Mouse (Mus musculus): ENCODE measurements around the gene Fam3b. TPM values are rescaled to one million over a fixed set of nuclear protein-coding genes. Genes with fewer than 3 reads are reported as not detected.

Gene Fam3b
- polyA plus RNA-seq, 1 experiment from 2014 or later = not detected

- no peak overlapping the region for H3K4me3 ChIP-seq (ENCODE audit: low read depth, low read length)
- no peak overlapping the region for H3K4me2 ChIP-seq (ENCODE audit: low read depth)
- H3K9me3 ChIP-seq (ENCODE audit: control insufficient read depth, low read length) = no peaks in the 10 kb centered on the region
- no peak overlapping the region for H3K9ac ChIP-seq (ENCODE audit: low read length)
- H3K27me3 ChIP-seq (ENCODE audit: control insufficient read depth, insufficient read depth, low read length) = no peaks in the 10 kb centered on the region
- no peaks in the 10 kb centered on the region for H3K36me3 ChIP-seq (ENCODE audit: control insufficient read depth, insufficient read depth, low read length)
- 90% methylated on average over 1 of the region's 1 CpGs for WGBS
- DNase-seq (ENCODE audit: low spot score) (no peak), ATAC-seq (ENCODE audit: insufficient read depth, low FRiP score, low TSS enrichment) (no peak)
- no peak overlapping the region for H3K27ac ChIP-seq (ENCODE audit: low read depth, low read length)
- H3K4me1 ChIP-seq (ENCODE audit: control insufficient read depth, insufficient read depth, low read length) = no peaks in the 10 kb centered on the region
These were observed 91.0 kb downstream of the Fam3b start for GRCm38 (mm10) chr16:97423627-97424026.

GRCm38 (mm10) chr16:97421671-97422070, 92.9 kb downstream of the Fam3b start:
- no peaks in the 10 kb centered on the region for H3K27me3 ChIP-seq (ENCODE audit: control insufficient read depth, insufficient read depth, low read length)
- no peak overlapping the region for H3K4me3 ChIP-seq (ENCODE audit: low read depth, low read length)
- H3K27ac ChIP-seq (ENCODE audit: low read depth, low read length) = no peak overlapping the region
- no peaks in the 10 kb centered on the region for H3K4me1 ChIP-seq (ENCODE audit: control insufficient read depth, insufficient read depth, low read length)
- H3K9ac ChIP-seq (ENCODE audit: low read length) = no peak overlapping the region
- DNase-seq (ENCODE audit: low spot score) = no peak
- WGBS = 90% methylated on average over 6 of the region's 6 CpGs
- H3K36me3 ChIP-seq (ENCODE audit: control insufficient read depth, insufficient read depth, low read length) = no peaks in the 10 kb centered on the region
- no peaks in the 10 kb centered on the region for H3K9me3 ChIP-seq (ENCODE audit: control insufficient read depth, low read length)
- no peak overlapping the region for H3K4me2 ChIP-seq (ENCODE audit: low read depth)
- ATAC-seq (ENCODE audit: insufficient read depth, low FRiP score, low TSS enrichment) = no peak

Other genes with a start within 250 kb of the Fam3b start
- gene Bace2, start 158.1 kb downstream of the Fam3b start, polyA plus RNA-seq (2014; fragmentation: Nextera tagmentation; extraction: Ambion mirVana) = 3.0 and 4.8 TPM in 2 replicates
- not detected in 2 replicates for gene Mx1, start 51.9 kb downstream of the Fam3b start, polyA plus RNA-seq (2014; fragmentation: Nextera tagmentation; extraction: Ambion mirVana)
- 0.23 and 0.37 TPM in 2 replicates for gene Tmprss2, start 96.4 kb upstream of the Fam3b start, polyA plus RNA-seq (2014; fragmentation: Nextera tagmentation; extraction: Ambion mirVana)
- 1.0 TPM in 2 replicates for gene Ripk4, start 249.0 kb upstream of the Fam3b start, polyA plus RNA-seq (2014; fragmentation: Nextera tagmentation; extraction: Ambion mirVana)

Data from neural tube, embryonic 11.5 days (tissue).